Mouse (Mus musculus): ENCODE measurements at regions not wholly inside any gene's neighbourhood (a gene's known extent, or its start where the extent isn't known, plus 50 kb on each side); places are given as distances from the start of the nearest gene placed in this dataset.

DNA sequence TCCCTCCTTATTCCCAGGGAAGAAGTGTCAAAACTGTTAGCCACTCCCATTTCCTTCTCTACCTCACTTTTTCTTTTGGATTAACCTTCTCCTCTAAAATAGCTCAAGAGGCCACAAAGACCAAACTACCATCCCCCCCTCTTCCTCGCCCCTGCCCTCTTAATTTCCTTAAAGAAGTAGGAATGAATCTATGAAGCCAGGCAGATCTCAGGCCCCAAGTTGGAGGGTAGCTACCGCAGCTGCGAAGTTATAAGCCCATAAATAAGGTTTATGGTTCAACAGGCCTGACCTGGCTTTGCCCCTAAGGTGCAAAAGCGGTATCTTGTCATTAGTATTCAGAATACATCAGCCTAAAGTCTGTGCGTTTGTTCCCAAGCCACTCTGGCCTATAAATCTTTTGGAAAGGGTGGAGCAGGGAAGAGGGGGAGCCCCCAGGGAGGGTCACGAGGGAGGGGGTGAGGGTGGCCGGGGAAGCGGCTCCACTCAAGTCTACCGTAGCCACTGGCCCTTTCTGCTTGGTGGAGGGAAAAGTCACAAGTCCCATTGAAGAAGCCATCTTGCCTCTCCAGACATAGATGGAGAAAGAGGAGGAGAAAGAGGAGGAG is 103.4 kb downstream of the Sox9 start:
- intact Hi-C loops (cut with DNase I), result no loop called here
- no peak for DNase-seq

DNA sequence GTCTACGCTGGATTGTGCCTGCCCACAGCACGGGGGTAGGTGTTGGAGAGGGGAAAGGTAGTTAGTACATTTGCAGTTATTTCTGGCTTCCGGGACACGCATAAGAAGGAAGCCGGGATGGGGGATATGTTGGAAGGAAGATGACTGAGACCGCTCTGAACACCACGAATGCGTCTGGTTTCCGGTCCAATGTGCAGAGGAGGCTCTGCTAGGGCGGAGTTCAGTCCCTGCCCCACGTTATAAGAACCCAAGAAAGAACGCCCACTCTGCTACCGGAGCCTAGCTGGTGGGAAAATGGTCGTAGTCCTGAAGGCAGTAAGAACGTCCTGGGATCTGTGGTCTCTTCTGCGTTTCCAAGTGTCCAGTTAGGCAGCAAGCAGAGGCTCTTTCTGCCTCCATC is 104.1 kb downstream of the Sox9 start:
- intact Hi-C loops (cut with DNase I), result no loop called here
- DNase-seq, result no peak

DNA sequence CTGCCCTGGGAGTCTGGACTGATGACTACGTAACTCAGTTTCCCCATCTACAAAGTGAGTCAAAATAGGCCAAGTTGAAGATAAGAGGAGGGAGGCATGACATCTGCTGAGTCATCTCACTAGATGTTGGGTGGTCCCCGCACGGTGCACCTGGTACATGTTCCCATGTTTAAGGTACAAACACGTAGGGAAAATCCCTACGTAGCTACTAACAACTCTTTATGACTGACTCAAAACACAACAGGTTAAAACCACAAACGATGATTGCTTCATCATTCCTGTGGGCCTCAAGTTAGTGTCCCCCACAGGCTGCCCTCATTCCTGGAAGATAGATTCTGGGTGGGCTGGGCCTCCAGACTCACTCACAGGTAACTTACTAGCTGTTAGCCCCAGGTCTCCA is 107.7 kb downstream of the Sox9 start:
- DNase-seq, result no peak
- intact Hi-C loops (cut with DNase I), result no loop called here

DNA sequence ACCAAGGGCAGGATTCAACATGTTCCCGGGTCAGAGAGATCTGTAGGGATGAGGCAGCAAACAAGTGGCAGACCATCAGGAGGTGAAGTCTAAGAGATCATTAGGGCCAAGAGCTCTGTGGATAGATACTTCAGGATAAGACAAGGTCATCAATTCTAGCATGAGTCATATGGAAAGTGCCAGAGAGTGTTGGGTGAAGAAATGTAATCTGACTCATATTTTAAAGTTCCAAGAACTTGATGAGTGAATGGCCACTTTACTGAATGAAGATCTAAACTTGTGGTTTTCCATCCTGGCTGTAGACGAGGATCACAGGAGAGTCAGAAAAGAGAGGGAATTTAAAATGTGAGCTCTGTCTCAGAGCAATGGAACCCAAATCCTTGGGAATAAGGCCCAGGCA is 115.6 kb downstream of the Sox9 start:
- DNase-seq, result no peak
- intact Hi-C loops (cut with DNase I), result no loop called here

DNA sequence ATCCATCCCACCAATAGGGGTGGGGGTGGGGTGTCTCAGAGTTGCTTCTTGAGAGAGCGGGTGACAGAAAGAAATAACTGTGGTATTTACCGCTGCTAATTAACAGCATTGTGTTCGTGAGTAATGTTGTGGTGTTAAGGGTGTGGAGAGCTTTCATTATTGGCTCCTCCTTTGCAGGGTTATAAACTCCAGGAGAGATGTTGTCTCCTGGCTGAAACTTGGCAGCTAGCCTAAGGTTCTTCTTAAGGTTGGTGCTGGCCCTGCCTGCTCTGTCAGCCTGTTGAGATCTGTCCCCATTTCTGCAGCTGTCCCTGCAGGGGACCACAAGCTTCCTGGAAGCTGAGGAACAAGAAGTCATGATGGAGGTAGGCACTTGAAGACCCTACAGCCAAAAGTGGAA is 120.6 kb downstream of the Sox9 start:
- no peak for DNase-seq
- intact Hi-C loops (cut with DNase I), result no loop called here

DNA sequence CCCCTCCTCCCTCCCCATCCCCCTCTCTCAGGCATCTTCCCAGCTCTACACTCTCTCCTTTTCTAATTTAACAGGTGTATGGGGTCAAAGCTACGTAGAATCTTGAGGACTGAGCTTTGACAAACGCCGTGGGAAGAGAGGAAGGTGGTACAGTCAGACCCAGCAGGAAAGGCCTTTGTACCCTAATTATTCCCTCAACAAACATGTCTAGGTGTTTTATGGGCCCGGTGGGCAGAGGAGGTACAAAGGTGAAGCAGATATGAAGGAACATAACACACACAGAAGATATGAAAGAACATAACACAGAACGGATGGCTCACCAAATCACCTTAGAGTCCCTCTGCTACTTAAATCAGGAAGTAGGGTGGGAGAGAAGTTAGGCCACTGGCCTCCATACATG is 128.3 kb downstream of the Sox9 start:
- DNase-seq, result no peak
- intact Hi-C loops (cut with DNase I), result no loop called here

DNA sequence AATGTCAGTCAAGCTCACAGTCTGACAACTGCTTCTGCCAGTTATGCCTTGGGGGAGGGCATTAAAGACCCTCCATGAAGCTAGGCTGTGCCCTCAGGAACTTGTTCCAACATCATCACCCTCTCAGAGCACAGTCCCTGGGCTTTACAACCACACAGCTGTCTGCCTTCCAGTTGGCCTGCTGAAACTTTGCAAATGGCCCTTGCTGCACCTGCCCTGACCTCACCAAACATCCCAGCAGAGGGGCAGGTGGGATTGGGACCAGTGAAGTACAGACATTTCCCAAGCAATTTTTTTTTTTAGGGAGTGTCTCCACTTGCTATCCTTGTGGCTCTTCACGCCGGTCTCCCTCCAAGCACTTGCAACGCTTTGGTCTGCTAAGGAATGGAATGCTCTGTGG is 130.9 kb downstream of the Sox9 start:
- intact Hi-C loops (cut with DNase I), result no loop called here
- no peak for DNase-seq

DNA sequence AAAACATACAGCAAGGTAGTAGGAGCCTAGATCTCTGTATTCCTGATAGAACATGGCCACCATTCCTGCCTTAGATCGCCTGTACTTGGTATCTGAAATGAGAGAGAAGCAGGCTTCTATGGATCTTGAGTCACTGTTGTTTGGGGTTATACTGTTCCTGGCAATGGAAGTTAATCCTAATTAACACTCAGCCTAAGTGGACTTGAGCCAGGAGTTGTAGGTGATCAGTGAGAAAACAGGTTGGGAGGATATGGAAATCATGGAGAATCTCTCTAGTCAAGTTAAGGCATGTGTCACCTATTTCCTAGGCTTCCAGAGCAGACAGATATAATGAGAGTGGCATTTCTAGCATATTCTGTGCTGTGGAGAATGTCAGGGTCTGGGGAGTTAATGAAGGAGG is 134.9 kb downstream of the Sox9 start:
- no peak for DNase-seq
- intact Hi-C loops (cut with DNase I), result no loop called here

DNA sequence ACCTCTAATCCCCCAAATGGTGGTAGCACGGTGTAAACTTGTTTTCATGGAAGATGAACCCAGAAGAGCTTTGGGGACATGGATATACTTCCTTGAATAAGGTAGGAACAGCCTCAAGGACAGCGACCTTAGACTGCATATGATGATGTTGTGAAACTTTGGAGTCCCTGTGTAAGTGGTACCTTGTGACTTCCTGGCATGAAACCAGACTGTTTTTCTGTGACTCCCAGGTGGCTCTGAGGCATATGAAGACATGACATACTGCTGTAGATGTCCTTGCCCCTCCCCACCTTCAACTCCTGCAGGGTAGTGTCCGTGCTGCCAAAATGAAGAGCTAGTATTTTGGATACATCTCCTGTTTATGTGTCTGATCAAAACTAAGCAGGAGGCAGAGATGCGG is 138.1 kb downstream of the Sox9 start:
- intact Hi-C loops (cut with DNase I), result no loop called here
- DNase-seq, result no peak

DNA sequence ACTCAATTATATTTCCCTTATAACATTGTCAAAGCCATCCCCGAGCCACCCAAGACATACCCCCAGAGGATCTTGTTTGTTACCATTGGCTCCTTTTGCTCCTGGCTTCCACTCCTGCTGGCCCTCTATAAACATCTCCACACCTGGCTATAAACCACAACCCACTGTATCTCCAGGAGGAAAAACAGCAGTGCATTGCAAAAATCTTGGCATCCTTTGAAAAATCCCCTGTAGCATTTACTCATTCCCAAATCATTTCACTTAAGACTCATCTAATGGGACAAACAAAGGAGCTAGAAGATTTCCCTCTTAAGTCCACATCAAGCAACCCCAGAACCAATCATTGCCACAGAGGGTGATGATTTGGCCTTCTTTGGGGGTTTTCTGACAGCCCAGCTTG is 142.6 kb downstream of the Sox9 start:
- no peak for DNase-seq
- intact Hi-C loops (cut with DNase I), result no loop called here

DNA sequence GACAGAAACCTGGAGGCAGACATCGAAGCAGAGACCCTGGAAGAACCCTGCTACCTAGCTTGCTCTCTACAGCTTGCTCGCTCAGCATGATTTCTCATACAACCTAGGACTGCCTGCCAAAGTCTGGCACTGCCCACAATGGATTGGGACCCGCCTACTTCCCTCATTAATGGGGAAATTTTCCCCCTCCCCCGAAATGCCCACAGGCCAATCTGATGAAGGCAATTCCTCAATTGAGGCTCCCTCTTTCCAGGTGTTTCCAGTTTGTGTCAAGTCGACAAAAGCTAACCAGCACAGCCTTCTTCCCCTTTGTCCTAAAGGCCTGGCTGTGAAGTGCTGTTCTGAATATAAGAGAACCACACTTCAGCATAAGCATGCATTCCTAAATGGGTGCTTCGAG is 143.1 kb downstream of the Sox9 start:
- DNase-seq, result peak; percentile 31
- intact Hi-C loops (cut with DNase I), result no loop called here

DNA sequence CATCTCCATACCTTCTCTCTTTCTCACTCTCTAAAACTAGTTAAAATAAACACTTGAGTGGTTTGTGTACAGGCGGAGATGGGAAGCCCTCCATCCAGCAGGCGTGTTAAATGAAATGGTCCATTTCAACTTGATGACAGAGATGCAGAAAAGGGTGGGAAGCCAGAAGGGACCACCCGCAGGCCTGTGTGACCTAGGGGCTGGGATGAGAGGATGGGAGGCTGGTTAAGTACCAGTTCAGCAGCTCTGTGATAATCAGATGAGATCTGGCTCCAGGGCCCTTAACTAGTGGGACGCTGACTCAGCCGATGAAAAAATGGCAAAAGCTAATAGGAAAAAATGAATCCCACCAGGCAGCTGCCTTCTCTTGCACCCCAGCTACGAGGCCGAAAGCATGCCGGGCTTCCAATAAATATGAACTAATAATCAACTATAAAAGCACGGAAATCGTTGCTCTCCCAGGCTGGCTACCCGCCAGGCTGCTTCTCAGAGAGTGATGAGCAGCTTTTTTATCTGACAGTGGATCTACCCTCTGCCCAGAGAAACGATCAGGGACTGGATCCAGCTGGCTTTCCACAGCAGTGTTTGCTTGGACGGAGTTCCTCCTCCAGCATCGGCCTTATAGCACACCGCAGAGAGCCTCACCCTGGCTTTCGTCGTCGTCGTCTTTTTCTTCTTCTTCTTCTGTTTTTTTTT is 144.5 kb downstream of the Sox9 start:
- intact Hi-C loops (cut with DNase I), result no loop called here
- DNase-seq, result peak; percentile 72

DNA sequence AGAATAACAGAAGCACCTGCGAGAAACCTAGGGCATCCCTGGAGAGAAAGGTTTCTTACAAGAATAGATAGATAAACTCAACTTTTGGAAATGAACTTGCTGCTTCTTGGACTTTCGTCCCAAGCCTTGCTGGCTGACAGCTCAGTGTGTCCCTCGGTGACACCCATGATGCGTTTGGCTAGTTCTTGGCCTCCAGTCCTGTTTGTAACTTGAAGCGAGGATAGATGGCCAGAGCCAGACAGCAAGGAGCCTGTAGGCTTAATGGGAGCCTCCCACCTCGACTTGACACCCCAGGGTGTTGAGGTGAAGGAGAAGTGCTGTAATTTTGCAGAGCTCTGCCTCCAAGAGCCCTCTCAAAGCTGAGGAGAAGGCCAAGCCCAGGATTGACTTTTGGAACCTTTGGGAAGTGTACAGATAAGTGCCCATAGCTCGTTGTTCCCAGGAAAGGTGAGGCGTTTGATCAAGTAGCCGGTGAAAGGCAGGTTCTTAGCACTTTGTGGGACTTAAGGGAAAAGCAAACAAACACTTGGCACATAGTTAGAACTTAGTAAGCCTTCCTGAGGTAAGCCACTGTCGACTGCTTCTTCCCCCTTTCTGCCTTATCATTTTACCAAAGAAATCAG is 148.3 kb downstream of the Sox9 start:
- intact Hi-C loops (cut with DNase I), result no loop called here
- no peak for DNase-seq

DNA sequence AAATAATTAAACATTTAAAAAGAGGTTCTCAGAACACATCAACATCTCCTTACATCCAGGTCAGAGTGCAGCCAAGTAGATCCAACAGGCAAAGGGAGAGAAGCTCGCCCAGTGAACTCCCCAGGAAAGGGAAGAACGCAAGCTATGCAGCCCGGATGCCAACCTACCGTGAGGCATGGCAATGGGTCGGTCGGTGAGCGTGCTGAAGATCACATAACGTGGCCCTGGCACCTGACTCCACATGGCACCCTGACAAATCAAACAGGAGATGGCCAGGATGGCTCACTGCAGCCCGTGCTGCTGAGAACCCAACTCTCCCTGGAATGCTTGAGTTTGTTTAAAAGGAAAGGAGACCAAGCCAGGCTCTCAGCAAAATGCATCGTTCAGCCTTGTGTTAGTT is 156.0 kb downstream of the Sox9 start:
- no peak for DNase-seq
- intact Hi-C loops (cut with DNase I), result no loop called here

DNA sequence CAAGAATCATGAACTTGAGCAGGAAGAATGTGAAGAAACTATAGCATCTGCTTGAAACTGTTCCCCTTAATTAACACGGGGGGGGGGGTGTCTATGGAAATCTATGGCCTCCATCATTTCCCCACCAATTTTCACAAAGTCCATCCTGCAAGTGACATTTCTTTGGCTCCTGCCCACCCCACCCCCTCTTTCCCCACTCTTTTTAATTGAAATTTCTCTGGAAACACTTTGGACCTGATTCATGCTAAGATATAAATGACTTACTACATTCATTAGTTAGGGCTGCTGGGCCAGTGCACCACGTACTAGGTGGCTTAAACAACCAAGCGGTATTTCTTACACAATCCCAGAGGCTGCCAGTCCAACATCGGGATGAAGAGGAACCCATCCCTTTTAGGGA is 169.4 kb downstream of the Sox9 start:
- no peak for DNase-seq
- intact Hi-C loops (cut with DNase I), result no loop called here

DNA sequence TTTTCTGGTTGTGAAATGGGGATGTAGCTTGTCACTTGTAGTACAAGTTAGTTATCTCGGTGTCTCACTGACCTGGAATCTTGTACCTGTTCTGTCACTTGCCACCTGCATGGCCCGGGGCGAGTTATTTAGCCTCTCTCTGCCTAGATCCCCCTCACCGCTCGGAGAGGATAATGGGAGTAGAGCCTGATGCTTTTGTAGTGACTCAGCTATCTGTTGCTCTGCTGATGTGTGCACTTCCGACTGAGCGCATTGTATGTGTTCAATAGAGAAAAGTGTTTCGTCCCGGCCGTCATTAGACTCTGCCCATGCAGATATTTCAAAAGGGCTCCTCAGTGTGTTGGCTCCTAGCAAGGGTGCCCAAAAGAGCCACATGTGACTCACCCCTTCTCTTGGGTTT is 170.3 kb downstream of the Sox9 start:
- no peak for DNase-seq
- intact Hi-C loops (cut with DNase I), result no loop called here

DNA sequence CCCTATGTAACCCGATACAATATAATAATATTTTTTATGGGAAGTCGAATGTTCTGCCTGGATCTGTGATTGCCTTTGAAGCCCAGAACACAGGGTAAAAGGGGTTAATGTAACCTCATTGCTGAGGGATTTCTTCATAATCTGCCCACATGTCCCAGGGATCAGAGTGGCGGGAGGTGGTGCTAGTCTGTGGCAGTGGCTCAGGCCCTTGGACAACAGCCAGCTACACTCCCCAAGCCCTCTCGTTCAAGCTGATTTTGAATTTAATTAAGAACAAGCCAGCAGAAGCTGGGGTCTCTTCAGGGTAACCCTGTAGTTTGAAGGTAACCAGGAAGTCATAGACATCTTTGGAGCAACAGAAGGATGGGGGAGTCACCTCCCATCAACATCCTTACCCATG is 171.5 kb downstream of the Sox9 start:
- DNase-seq, result peak; percentile 71

DNA sequence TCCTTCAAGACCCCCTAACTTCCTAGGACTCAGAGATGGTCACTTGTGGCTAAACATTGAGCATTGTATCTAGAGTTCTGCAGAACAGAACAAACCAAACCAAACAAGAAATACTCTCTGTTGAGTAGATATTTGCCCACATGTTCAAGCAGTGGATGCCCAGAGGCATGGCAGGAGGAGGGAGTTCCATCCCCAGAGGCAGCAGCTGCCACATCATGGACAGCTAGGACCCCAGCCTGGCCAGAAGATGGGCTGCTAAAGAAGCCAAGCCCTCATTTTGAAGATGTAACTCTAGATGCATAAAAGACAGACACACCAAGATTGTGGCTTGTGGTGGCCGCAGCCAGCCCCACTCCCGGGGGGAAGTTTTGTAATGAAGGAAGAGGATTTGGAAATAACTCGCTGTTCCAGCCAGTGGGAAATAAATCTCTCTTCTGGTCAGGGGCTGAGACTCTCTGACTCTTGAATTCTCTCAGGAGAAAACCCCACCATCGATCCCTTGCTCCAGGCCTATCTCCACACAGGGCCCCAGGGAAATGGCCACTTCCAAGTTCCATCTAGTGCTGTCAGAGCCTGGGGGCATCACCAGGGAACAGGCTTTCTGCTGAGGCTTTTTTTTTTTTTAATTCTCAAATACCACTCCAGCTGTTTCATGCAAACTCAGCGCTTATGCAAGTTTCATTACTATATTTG is 174.9 kb downstream of the Sox9 start:
- intact Hi-C loops (cut with DNase I), result no loop called here
- DNase-seq, result no peak

More for the DNA sequence above, 171.5 kb downstream of the Sox9 start:
- intact Hi-C loops (cut with DNase I), result no loop called here

DNA sequence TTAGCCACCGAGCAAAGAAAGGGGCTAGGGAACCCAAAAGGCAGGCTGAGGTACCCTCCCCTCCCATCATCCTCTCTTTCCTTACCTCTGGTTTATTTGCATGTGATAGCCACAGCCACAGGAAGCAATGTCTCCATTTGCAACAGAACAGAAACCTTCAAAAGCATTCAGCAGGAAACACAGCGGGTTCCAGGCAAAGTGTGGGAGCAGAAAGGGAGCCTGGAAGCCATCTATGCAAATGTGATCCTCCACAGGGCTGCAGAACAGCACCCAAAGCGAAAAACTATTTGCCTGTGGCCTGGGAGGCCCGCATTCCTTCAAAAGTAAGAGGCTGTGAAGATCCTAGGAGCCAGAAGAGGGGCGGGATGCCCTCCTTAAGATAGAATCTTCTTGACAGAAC is 177.6 kb downstream of the Sox9 start:
- DNase-seq, result no peak
- intact Hi-C loops (cut with DNase I), result no loop called here

DNA sequence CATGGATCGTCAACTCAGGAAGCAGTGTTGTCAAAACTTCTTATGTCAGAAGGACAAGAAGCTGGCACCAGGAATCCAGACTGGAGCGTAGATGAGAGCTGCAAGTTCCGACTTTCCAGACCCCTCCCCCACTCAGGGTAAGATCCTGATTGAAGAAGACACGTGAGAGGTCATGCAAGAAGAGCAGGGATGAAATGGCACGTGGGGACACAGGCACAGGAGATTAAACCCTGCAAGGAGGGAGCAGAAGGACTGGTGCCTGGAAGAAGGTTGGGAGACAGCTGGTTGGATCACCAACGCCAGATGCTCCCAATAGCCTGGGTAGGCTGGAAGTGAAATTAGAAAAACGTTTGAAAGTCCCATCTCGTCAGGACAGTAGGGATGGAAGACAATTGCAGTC is 191.3 kb downstream of the Sox9 start:
- intact Hi-C loops (cut with DNase I), result no loop called here
- DNase-seq, result peak; percentile 84

DNA sequence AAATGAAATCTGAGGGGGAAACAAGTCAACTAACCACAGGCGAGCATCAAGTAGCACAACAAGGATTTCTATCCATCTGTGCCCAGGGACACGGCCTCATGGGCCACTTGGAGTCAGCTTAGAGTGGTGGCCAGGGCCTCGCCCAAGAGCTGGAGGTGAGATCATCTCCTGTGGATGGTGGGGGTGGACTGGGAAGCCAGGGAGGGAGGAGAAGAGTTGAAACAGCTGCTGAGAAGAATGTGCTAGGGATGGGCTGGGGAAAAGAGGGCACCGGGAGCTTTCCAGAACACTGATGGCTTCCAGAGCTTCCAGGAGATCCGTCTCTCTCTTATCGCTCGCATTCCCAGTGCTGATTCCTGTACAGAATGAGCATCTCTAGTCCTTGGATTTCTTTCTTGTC is 192.9 kb downstream of the Sox9 start:
- DNase-seq, result no peak
- intact Hi-C loops (cut with DNase I), result no loop called here

Measured in left cerebral cortex, postnatal 4 days (tissue).